Mouse (Mus musculus) ES-Bruce4 (cell line): ENCODE measurements around the gene Jmjd1c. TPM values are rescaled to one million over a fixed set of nuclear protein-coding genes. Genes with fewer than 3 reads are reported as not detected.

Experiments
- H3K27ac ChIP-seq: 2 replicates; pipeline ENCODE4 v1.5.1; 2012; ENCODE audit warnings: low read length, inconsistent platforms; ENCODE audit not compliant: insufficient read depth
- H3K27me3 ChIP-seq: 2 replicates; pipeline ENCODE4 v1.6.1; 2012; ENCODE audit warnings: mild to moderate bottlenecking, low read length, inconsistent platforms; ENCODE audit not compliant: control insufficient read depth, poor library complexity, insufficient read depth, severe bottlenecking
- H3K36me3 ChIP-seq: 2 replicates; pipeline ENCODE4 v1.6.1; 2012; ENCODE audit warnings: inconsistent platforms, mild to moderate bottlenecking, low read length, moderate library complexity; ENCODE audit not compliant: control insufficient read depth, poor library complexity, insufficient read depth, severe bottlenecking
- H3K4me1 ChIP-seq: one replicate; pipeline ENCODE4 v1.8.1; 2011; ENCODE audit warnings: low read length; ENCODE audit not compliant: control insufficient read depth, insufficient read depth
- H3K4me3 ChIP-seq: 2 replicates; pipeline ENCODE4 v1.5.1; 2011; ENCODE audit warnings: low read depth, mild to moderate bottlenecking, low read length
- H3K9ac ChIP-seq: 2 replicates; pipeline ENCODE4 v1.6.1; 2012; ENCODE audit warnings: low read depth, mild to moderate bottlenecking, inconsistent platforms; ENCODE audit not compliant: poor library complexity, severe bottlenecking
- H3K9me3 ChIP-seq: replicated peaks from 2 replicates; pipeline ENCODE4 v1.6.1; 2012; ENCODE audit warnings: mild to moderate bottlenecking, low read length, inconsistent platforms; ENCODE audit not compliant: control insufficient read depth, poor library complexity, insufficient read depth, severe bottlenecking
- CTCF ChIP-seq: IDR thresholded peaks from one replicate; pipeline ENCODE4 v1.8.1; 2011; ENCODE audit warnings: low read depth, low read length
- EP300 ChIP-seq: IDR thresholded peaks from 2 replicates; pipeline ENCODE4 v1.6.1; 2011; ENCODE audit warnings: low read depth, low read length; ENCODE audit not compliant: insufficient read depth
- POLR2A ChIP-seq: IDR thresholded peaks from one replicate; pipeline ENCODE4 v1.8.1; 2011; ENCODE audit warnings: low read length; ENCODE audit not compliant: insufficient read depth
- polyA plus RNA-seq: library from polyadenylated mRNA; stranded (reverse); fragments of >200 nt; gene quantifications from 2 replicates; pipeline ENCODE4 v1.2.4, GENCODE M21; 2011; ENCODE audit warnings: low read depth; ENCODE audit not compliant: missing spikeins, insufficient read depth, insufficient read length

Jmjd1c gene
- polyA plus RNA-seq, 1 experiment = 141 TPM

GRCm38 (mm10) chr10:67204652-67205407 lies 108.9 kb downstream of the Jmjd1c start:
- Histone ChIP-seq H3K9ac (no peak overlapping the region), H3K9me3 (no peaks in the 10 kb centered on the region), H3K27me3 (no peaks in the 10 kb centered on the region), H3K36me3 (no peaks in the 10 kb centered on the region; the same call in 1 of the 2 replicates), H3K4me1 (no peaks in the 10 kb centered on the region), H3K27ac (no peak overlapping the region), H3K4me3 (no peak overlapping the region)
- TF ChIP-seq EP300 (no peak), CTCF (no peak), POLR2A (no peak)

GRCm38 (mm10) chr10:67207931-67208330 lies 112.0 kb downstream of the Jmjd1c start:
- no peak for TF ChIP-seq POLR2A
- no peak for TF ChIP-seq EP300
- no peak for TF ChIP-seq CTCF
- Histone ChIP-seq H3K9ac (no peak overlapping the region), H3K4me3 (no peak overlapping the region), H3K36me3 (no peaks in the 10 kb centered on the region; the same call in 1 of the 2 replicates), H3K27me3 (no peaks in the 10 kb centered on the region), H3K27ac (no peak overlapping the region), H3K9me3 (no peaks in the 10 kb centered on the region), H3K4me1 (no peaks in the 10 kb centered on the region)

GRCm38 (mm10) chr10:67209916-67210675 lies 114.2 kb downstream of the Jmjd1c start:
- H3K27ac ChIP-seq = no peak overlapping the region
- no peak overlapping the region for H3K9ac ChIP-seq
- no peaks in the 10 kb centered on the region for H3K4me1 ChIP-seq
- H3K27me3 ChIP-seq = no peaks in the 10 kb centered on the region
- no peak overlapping the region for H3K4me3 ChIP-seq
- no peaks in the 10 kb centered on the region; the same call in 1 of the 2 replicates for H3K36me3 ChIP-seq
- H3K9me3 ChIP-seq = no peaks in the 10 kb centered on the region
- TF ChIP-seq POLR2A = no peak
- TF ChIP-seq EP300 = no peak
- TF ChIP-seq CTCF = no peak

GRCm38 (mm10) chr10:67212031-67212430 lies 116.1 kb downstream of the Jmjd1c start:
- Histone ChIP-seq H3K9ac (no peak overlapping the region), H3K4me3 (no peak overlapping the region), H3K27ac (no peak overlapping the region), H3K9me3 (no peaks in the 10 kb centered on the region), H3K27me3 (no peaks in the 10 kb centered on the region), H3K4me1 (no peaks in the 10 kb centered on the region), H3K36me3 (peaks cover 2% of the 10 kb centered on the region)
- TF ChIP-seq POLR2A (no peak), EP300 (no peak), CTCF (no peak)

GRCm38 (mm10) chr10:67213720-67214119 lies 117.8 kb downstream of the Jmjd1c start:
- Histone ChIP-seq H3K4me1 (no peaks in the 10 kb centered on the region), H3K4me3 (no peak overlapping the region), H3K9me3 (no peaks in the 10 kb centered on the region), H3K27ac (peak overlapping the region; percentile 56; the same call in 1 of the 2 replicates), H3K36me3 (peaks cover 13% of the 10 kb centered on the region), H3K27me3 (no peaks in the 10 kb centered on the region), H3K9ac (no peak overlapping the region)
- TF ChIP-seq EP300 (no peak), POLR2A (no peak), CTCF (no peak)

GRCm38 (mm10) chr10:67215133-67215532 lies 119.2 kb downstream of the Jmjd1c start:
- Histone ChIP-seq H3K4me3 (no peak overlapping the region), H3K27ac (no peak overlapping the region), H3K36me3 (peaks cover 27% of the 10 kb centered on the region), H3K27me3 (no peaks in the 10 kb centered on the region), H3K9me3 (no peaks in the 10 kb centered on the region), H3K9ac (no peak overlapping the region), H3K4me1 (no peaks in the 10 kb centered on the region)
- TF ChIP-seq POLR2A = no peak
- TF ChIP-seq CTCF = no peak
- TF ChIP-seq EP300 = no peak
